Mouse (Mus musculus) hindbrain, embryonic 13.5 days (tissue): ENCODE measurements around the gene Cdc42bpb. TPM values are rescaled to one million over a fixed set of nuclear protein-coding genes. Genes with fewer than 3 reads are reported as not detected.

Source experiments
- ATAC-seq: fragments of 200-750 bp; cut with Nextera tagmentation; 2 replicates; pipeline ENCODE4 v1.8.0; 2017; ENCODE audit warnings: moderate TSS enrichment; ENCODE audit not compliant: low FRiP score
- H3K27ac ChIP-seq: fragments of 300-500 bp; sonication (generic); 2 replicates; pipeline ENCODE4 v1.5.1; 2015; ENCODE audit warnings: inconsistent platforms, mild to moderate bottlenecking, moderate library complexity
- H3K27me3 ChIP-seq: fragments of 300-500 bp; sonication (generic); 2 replicates; pipeline ENCODE4 v1.6.1; 2015; ENCODE audit warnings: mild to moderate bottlenecking, inconsistent platforms
- H3K36me3 ChIP-seq: fragments of 300-500 bp; sonication (generic); 2 replicates; pipeline ENCODE4 v1.6.1; 2015; ENCODE audit warnings: mild to moderate bottlenecking, inconsistent platforms
- H3K4me1 ChIP-seq: fragments of 300-500 bp; sonication (generic); replicated peaks from 2 replicates; pipeline ENCODE4 v1.6.1; 2015; ENCODE audit warnings: inconsistent platforms
- H3K4me2 ChIP-seq: fragments of 300-500 bp; sonication (generic); 2 replicates; pipeline ENCODE4 v1.6.1; 2015; ENCODE audit warnings: inconsistent platforms, mild to moderate bottlenecking, moderate library complexity
- H3K4me3 ChIP-seq: fragments of 300-500 bp; sonication (generic); 2 replicates; pipeline ENCODE4 v1.5.1; 2015; ENCODE audit warnings: mild to moderate bottlenecking, inconsistent platforms
- H3K9ac ChIP-seq: fragments of 300-500 bp; sonication (generic); 2 replicates; pipeline ENCODE4 v1.6.1; 2015; ENCODE audit warnings: mild to moderate bottlenecking, inconsistent platforms
- H3K9me3 ChIP-seq: fragments of 300-500 bp; sonication (generic); 2 replicates; pipeline ENCODE4 v1.6.1; 2016; ENCODE audit warnings: inconsistent platforms
- WGBS: fragments of 180-500 bp; shearing (Covaris S2); methylation state at CpG from one replicate; pipeline ENCODE4 v1.1.7; 2015; 5-methylcytosine and 5-hydroxymethylcytosine counted together
- polyA plus RNA-seq: library from polyadenylated mRNA; unstranded; fragments of >200 nt; fragmentation: Nextera tagmentation; extraction: Ambion mirVana; gene quantifications from 2 replicates; pipeline ENCODE4 v1.2.1, GENCODE M21; 2015

The Cdc42bpb gene
- polyA plus RNA-seq, 1 experiment from 2014 or later: 35.0 TPM

DNA sequence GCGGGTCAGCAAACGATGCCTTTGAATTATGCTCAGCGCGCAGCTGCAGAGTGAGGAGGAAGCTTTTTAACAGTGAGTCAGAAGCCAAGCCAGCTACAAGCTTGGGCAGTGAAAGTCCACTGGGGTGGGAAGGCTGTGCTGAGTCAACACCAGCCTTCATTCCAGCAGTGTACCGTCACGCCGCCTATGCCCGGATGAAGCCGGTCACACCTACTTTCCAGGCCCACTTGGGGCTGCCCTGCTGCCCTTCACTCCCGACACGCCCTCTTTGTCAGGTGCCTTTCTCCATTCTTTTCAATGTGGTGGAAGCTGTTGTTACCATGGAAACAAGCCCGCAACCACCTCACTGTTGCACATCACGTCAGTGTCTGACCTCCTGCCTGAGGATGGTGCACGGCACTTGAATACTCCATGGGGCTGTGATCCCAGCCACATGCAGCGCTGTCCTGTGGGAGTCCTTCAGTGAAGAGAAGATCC is 24.0 kb downstream of the Cdc42bpb start:
- H3K36me3 ChIP-seq: no peaks in the 10 kb centered on the region
- H3K4me2 ChIP-seq: peak overlapping the region; percentile 21
- WGBS: 42% methylated on average over 15 of the region's 15 CpGs
- H3K9ac ChIP-seq: peak overlapping the region; percentile 15; the same call in 1 of the 2 replicates
- H3K27ac ChIP-seq: peak overlapping the region; percentile 78
- H3K27me3 ChIP-seq: no peaks in the 10 kb centered on the region
- H3K4me1 ChIP-seq: peaks cover 62% of the 10 kb centered on the region
- ATAC-seq: peak; percentile 74
- H3K9me3 ChIP-seq: no peaks in the 10 kb centered on the region
- H3K4me3 ChIP-seq: no peak overlapping the region

DNA sequence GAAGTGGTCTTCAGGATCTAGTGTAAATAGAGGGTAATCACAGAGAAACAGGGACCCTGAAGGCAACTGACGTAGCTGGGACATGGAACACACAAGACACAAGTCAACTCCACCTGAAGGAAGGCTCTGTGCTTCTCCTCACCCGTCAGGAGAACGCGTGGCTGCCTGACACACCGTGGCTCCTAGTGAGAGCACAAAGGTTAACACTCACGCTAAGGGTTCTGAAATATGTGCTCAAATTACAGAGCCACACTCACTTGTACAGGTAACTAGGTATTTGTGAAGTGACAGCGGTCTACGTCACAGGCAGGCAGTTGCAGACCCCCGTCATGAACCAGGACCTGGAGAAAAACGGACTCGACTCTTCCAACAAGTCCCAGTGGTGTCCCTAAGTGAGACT is 24.5 kb downstream of the Cdc42bpb start:
- Histone ChIP-seq H3K4me1 (peaks cover 57% of the 10 kb centered on the region), H3K27ac (peak overlapping the region; percentile 78), H3K36me3 (no peaks in the 10 kb centered on the region), H3K4me3 (no peak overlapping the region), H3K27me3 (no peaks in the 10 kb centered on the region), H3K9me3 (no peaks in the 10 kb centered on the region), H3K9ac (0 out of 2 replicates have a peak overlapping the region, but pooled peaks have one; percentile 15), H3K4me2 (peak overlapping the region; percentile 21)
- WGBS: 88% methylated on average over 11 of the region's 11 CpGs
- 0 out of 2 replicates have a peak, but pooled peaks have one; percentile 9 for ATAC-seq

DNA sequence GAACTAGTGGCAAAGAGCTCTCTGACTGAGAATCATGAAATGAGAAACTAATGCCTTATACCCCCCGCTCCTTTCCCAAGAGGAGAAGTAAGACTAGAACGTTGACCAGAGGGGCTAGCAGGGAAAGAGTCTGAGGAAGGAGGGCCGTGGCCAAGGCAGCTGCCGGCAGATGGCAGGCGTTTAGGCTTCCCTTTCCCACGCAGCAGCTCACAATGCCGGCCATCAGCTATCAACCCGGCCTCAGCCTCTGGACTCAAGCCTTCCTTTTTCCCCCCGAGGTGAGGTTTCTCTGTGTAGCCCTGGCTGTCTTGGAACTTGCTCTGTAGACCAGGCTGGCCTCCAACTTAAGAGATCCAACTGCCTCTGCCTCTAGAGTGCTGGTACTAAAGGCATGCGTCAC is 25.0 kb downstream of the Cdc42bpb start:
- Histone ChIP-seq H3K36me3 (no peaks in the 10 kb centered on the region), H3K27ac (no peak overlapping the region), H3K9me3 (no peaks in the 10 kb centered on the region), H3K27me3 (no peaks in the 10 kb centered on the region), H3K9ac (no peak overlapping the region), H3K4me1 (peaks cover 52% of the 10 kb centered on the region), H3K4me3 (no peak overlapping the region), H3K4me2 (no peak overlapping the region)
- WGBS: 81% methylated on average over 10 of the region's 10 CpGs
- ATAC-seq: no peak

DNA sequence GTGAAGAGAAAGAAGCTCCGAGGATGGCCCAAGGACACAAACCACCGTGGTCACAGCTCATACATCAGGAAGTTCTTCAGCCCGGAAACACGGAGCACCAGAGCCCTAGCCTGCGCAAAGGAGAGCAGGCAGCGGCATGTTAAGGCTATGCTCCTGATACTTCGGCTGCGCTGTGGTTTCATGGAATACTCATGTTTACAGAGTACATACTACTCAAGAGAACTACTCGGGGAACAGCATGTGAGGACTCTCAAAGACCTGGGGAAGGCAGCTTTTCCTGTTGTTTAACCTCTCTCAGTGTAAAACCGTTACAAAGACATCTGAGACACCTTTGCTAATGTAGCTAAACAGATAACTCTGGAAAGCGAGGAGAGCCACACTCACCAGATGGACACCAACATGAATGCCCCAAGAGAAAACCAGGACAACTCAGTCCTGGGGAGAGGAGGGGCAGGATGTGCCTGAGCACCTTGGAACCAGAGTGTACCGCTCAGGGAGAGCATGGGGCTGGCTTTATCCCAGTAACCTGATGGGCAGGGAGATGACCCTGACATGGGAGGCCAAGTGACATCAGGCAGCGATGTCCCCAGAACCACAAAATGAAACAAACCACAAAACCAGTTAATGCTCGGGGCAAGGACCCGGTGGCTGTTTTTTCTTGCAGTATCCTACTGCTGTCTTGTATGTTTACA is 27.8 kb downstream of the Cdc42bpb start:
- H3K27me3 ChIP-seq: no peaks in the 10 kb centered on the region

DNA sequence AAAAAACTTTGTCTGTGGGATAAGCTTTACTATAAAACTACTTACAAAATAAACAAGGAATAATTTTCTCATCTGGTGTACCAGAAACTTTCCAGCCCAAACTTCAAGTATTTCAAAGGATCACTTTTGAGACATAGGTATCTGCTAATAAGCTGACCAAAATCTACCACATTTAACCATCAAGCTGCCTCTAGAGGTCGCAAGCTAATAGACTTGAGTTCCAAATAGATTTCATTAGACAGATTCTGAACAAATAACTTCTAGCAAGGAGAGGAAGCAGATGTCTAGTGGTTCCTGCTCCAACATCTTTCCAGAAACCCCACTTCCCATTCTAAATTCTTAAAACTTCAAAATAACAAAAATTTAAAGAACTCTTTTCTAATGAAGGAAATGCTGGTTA is 33.6 kb downstream of the Cdc42bpb start:
- Histone ChIP-seq H3K27me3 (no peaks in the 10 kb centered on the region), H3K4me3 (no peak overlapping the region), H3K9ac (no peak overlapping the region), H3K9me3 (no peaks in the 10 kb centered on the region), H3K36me3 (peaks cover 33% of the 10 kb centered on the region), H3K4me2 (no peak overlapping the region), H3K27ac (no peak overlapping the region), H3K4me1 (peaks cover 6% of the 10 kb centered on the region)
- WGBS: 78% methylated on average over 1 of the region's 1 CpGs
- no peak for ATAC-seq

More for the DNA sequence above, 27.8 kb downstream of the Cdc42bpb start:
- no peak overlapping the region for H3K9ac ChIP-seq
- H3K4me3 ChIP-seq: no peak overlapping the region
- WGBS: 90% methylated on average over 15 of the region's 15 CpGs
- H3K4me1 ChIP-seq: peaks cover 33% of the 10 kb centered on the region
- no peaks in the 10 kb centered on the region for H3K36me3 ChIP-seq
- H3K27ac ChIP-seq: no peak overlapping the region
- no peak for ATAC-seq
- H3K4me2 ChIP-seq: no peak overlapping the region
- H3K9me3 ChIP-seq: no peaks in the 10 kb centered on the region

DNA sequence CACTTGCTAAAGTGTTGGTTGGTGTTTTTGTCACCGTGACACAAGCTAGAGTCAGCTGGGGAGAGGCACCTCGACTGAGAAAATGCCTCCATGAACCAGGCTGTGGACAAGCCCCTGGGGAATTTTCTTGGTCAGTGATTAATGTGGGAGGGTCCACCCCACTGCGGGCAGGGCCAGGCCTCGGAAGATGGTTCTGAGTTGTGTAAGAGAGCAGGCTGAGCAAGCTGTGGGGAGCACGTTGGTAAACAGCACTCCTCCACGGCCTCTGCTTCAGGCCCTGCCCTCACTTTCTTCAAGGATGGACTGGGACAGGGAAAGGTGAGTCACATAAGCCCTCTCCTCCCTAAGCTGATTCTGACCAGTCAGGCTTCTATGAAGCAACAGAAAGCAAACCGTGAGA is 36.8 kb downstream of the Cdc42bpb start:
- no peaks in the 10 kb centered on the region for H3K27me3 ChIP-seq
- no peak for ATAC-seq
- no peak overlapping the region for H3K9ac ChIP-seq
- 73% methylated on average over 7 of the region's 7 CpGs for WGBS
- no peaks in the 10 kb centered on the region for H3K4me1 ChIP-seq
- H3K4me3 ChIP-seq: no peak overlapping the region
- no peaks in the 10 kb centered on the region for H3K9me3 ChIP-seq
- H3K4me2 ChIP-seq: no peak overlapping the region
- H3K27ac ChIP-seq: no peak overlapping the region
- H3K36me3 ChIP-seq: peaks cover 65% of the 10 kb centered on the region

DNA sequence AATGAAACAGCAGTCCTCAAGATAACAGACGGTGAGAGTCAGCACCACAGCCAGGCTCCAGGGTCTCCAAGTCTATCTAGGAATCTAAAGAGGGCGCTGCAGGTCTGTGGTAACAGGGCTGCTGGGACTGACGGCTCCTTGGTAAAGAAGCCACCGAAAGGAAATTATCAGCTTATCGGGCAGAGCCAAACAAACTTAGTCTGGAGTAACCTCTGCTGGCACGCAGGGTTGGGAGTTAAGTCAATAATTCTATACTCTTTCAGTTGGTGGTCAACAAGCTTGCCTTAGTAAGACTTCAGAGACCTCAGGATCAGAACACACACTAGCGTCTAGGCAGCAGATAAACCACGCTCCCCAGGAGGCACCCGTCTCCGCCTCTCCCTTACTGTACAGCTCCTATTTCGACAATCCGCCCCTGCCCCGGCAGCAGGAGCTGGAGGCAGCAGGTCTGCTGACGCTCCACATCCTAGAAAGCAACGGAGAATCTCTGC is 39.6 kb downstream of the Cdc42bpb start:
- H3K4me2 ChIP-seq: no peak overlapping the region
- WGBS: 80% methylated on average over 15 of the region's 15 CpGs
- peaks cover 81% of the 10 kb centered on the region for H3K36me3 ChIP-seq
- ATAC-seq: no peak
- H3K9ac ChIP-seq: no peak overlapping the region
- no peaks in the 10 kb centered on the region for H3K27me3 ChIP-seq
- H3K9me3 ChIP-seq: no peaks in the 10 kb centered on the region
- H3K4me3 ChIP-seq: no peak overlapping the region
- no peak overlapping the region for H3K27ac ChIP-seq
- H3K4me1 ChIP-seq: 0 out of 2 replicates have a peak, but pooled peaks cover 4% of the 10 kb centered on the region

DNA sequence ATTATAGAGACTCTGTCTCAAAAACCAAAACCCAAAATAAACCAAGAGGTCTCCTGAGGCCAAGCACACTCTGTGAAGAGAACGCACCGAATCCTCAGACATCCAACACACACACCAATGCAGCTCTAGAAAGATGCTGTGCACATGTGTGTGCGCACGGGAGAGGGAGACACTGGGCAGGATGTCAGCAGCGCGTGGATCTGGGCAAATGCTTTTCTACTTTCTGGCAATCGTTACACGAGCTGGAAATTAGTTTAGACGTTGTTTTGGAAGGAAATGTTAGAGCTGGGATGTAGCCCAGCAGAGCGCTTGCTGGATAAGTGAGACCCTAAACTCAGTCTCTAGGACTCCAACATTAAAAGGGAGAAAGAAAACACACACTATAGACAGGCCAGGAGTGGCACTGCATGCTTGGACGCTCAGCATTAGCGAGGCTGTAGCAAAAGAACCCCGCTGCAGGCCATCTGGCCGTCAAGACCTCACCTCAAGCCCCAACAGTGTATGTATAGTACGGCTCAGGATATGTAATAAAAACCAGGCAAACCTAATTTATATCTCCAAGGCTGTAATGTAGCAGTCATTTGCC is 44.4 kb downstream of the Cdc42bpb start:
- H3K4me3 ChIP-seq: no peak overlapping the region
- 86% methylated on average over 15 of the region's 15 CpGs for WGBS
- 0 out of 2 replicates have a peak, but pooled peaks cover 4% of the 10 kb centered on the region for H3K4me1 ChIP-seq
- peaks cover 85% of the 10 kb centered on the region for H3K36me3 ChIP-seq
- H3K9me3 ChIP-seq: no peaks in the 10 kb centered on the region
- no peak overlapping the region for H3K4me2 ChIP-seq
- no peak overlapping the region for H3K27ac ChIP-seq
- no peak overlapping the region for H3K9ac ChIP-seq
- no peak for ATAC-seq
- H3K27me3 ChIP-seq: no peaks in the 10 kb centered on the region

DNA sequence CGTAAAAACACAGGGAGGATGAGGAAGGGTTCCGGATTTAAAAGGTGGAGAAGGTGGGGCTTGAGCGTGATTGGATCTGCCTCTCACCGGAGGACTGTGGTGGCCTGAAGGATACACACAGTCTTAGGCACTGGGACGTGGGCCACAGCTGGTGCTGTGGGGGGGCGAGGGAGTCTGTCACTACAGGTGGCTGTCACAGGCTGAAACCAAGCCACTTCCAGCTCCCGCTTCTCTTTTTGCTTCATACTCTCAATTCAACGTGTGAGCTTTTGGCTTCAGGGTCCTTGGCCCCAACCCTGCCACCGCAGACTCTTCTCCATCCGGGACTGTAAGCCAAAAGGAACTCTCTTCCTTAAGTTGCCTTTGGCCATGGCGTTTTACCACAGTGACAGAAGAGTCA is 45.1 kb downstream of the Cdc42bpb start:
- Histone ChIP-seq H3K27me3 (no peaks in the 10 kb centered on the region), H3K9me3 (no peaks in the 10 kb centered on the region), H3K9ac (no peak overlapping the region), H3K27ac (no peak overlapping the region), H3K36me3 (peaks cover 85% of the 10 kb centered on the region), H3K4me3 (no peak overlapping the region), H3K4me1 (0 out of 2 replicates have a peak, but pooled peaks cover 4% of the 10 kb centered on the region), H3K4me2 (no peak overlapping the region)
- ATAC-seq: no peak
- whole genome bisulfite sequencing: 94% methylated on average over 11 of the region's 11 CpGs

DNA sequence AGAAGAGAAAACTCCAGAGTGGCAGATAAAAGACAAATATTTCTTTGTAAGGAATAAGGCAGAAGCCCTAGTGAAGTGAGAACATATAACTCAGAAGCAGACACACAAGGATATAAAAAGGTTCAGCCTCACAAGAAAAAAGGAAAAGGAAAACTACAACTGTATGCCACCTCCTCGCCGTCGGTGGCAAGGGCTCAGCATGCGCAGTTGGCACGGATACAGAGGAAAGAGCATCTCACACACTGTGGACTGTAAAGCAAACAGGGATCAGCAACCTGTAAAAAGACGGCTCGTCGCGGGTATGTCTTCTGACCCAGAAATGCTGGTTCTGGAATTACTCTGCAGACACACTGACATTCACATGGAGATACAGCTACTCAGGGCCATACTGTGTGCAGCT is 45.9 kb downstream of the Cdc42bpb start:
- H3K27ac ChIP-seq: no peak overlapping the region
- H3K4me1 ChIP-seq: 0 out of 2 replicates have a peak, but pooled peaks cover 4% of the 10 kb centered on the region
- no peak overlapping the region for H3K4me2 ChIP-seq
- no peak overlapping the region for H3K9ac ChIP-seq
- peaks cover 85% of the 10 kb centered on the region for H3K36me3 ChIP-seq
- H3K9me3 ChIP-seq: no peaks in the 10 kb centered on the region
- no peak overlapping the region for H3K4me3 ChIP-seq
- no peak for ATAC-seq
- H3K27me3 ChIP-seq: no peaks in the 10 kb centered on the region
- 96% methylated on average over 9 of the region's 9 CpGs for WGBS

DNA sequence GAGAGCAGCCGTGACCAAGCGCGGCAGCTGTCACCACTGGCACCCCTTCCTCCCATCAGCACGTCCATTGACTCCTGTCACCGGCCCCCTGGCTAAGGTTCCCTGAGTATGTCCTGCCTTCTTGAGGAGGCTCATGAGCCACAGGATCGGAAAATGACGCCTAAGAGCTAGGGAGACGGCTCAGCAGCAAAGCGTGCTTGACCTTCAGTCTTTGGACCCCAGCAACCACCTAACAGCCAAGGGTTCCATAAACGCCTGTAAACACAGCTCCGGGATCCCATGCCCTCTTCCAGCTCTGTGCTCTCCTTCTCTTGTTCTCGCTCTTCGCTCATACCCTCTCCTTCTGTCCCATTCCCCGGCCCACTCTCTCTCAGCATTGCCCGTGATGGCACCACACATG is 48.2 kb downstream of the Cdc42bpb start:
- H3K9ac ChIP-seq: no peak overlapping the region
- no peaks in the 10 kb centered on the region for H3K27me3 ChIP-seq
- no peaks in the 10 kb centered on the region for H3K9me3 ChIP-seq
- no peak overlapping the region for H3K27ac ChIP-seq
- H3K36me3 ChIP-seq: peaks cover 85% of the 10 kb centered on the region
- H3K4me1 ChIP-seq: 0 out of 2 replicates have a peak, but pooled peaks cover 4% of the 10 kb centered on the region
- no peak overlapping the region for H3K4me3 ChIP-seq
- WGBS: 94% methylated on average over 15 of the region's 15 CpGs
- no peak for ATAC-seq
- H3K4me2 ChIP-seq: no peak overlapping the region

DNA sequence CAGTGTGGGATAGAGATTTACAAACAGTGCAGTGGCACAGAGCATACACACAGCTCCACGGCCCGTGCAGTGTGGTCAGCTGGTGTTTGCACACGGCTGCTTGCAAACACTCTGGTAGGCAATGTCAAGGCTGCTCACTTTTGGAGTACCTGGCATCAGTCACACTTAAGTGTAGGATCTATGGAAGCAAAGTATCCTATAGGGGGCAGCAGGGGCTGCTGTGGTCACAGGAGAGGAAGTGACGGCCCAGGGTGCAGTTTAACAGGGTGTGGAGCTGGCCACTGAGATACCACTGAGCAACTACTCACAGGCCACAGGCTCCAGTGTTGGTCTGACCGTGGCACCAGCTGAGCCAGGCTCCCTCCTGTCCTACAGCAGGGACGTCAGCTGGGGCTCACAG is 49.2 kb downstream of the Cdc42bpb start:
- Histone ChIP-seq H3K4me1 (0 out of 2 replicates have a peak, but pooled peaks cover 2% of the 10 kb centered on the region), H3K27ac (no peak overlapping the region), H3K4me3 (no peak overlapping the region), H3K9ac (no peak overlapping the region), H3K36me3 (peaks cover 91% of the 10 kb centered on the region), H3K27me3 (no peaks in the 10 kb centered on the region), H3K4me2 (no peak overlapping the region), H3K9me3 (no peaks in the 10 kb centered on the region)
- no peak for ATAC-seq
- WGBS: 83% methylated on average over 6 of the region's 6 CpGs
